Mouse (Mus musculus) mouse embryonic stem cell (cell line): ENCODE results near the gene Adat1.

Source experiments
- in situ Hi-C, 2 experiments: fragments of 300-500 bp; cut with MboI; formaldehyde crosslinking; loops; 1 replicate in 1 of 2; 3 replicates in 1 of 2; pipeline ENCODE4 v1.14.3; 2019 to 2020; ENCODE audit warnings: low sequenced_read_pairs in 2 of 2, low pct_unique_long_range_greater_than_20kb in 1 of 2, mixed read lengths in 1 of 2; ENCODE audit not compliant: unreplicated experiment in 1 of 2

Adat1 gene

DNA sequence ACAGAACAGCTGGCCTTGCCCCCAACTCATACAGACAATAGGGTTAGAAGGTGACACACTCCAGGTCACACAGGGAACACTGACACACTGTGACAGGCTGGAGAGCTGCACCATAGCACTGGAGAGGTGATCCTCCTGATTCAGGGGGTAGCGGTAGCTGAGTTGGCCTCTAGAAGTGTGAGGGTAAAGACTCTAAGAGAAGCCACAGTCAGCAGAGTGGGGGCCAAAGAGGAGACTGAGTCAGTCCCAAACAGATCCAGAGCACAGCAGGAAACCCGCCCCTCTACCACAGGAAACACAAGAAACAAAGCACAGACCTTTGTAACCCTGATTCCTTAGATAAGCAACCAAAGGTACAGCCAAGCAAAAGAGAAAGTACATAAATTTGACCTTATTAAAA, 15.8 kb downstream of the Adat1 start:
- in situ Hi-C loops, result no loop called here

DNA sequence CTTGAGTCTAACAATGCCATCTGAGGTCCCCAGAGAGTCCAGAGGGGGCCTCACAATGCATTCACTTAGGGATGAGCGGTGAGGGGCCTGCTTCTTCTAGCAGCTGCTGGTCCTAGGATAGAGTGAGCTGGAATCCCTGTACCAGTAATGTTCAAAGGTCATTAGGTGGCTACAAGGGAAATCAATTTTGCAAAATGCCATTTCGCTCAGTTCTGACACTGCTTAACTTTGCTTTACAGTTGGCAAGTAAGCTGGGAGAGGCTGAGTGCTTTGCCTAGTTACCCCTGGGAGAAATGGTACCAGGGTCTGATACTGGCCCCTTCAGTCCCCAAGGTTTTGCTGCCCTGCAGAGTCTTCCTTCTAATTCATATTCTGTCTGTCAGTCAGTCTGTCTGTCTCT, 16.4 kb downstream of the Adat1 start:
- in situ Hi-C loops, result no loop called here

DNA sequence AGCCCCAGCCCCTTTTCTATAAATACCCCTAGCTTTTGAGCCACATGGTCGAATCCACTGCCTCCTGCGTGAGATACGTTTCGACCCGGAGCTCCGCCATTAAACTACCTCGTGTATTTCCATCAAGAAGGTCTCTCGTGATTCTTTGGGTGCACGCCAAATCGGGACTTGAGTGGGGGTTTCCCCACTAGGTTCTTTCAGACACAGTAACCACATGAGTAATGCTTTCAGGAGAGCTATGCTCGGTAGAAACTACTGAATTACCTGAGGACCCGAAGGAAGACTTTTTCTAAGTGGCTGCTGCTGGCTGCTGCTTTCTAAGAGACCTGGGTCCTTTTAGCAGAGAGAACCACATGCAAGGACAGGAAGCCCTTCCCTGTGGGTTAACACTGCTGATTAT, 18.0 kb downstream of the Adat1 start:
- in situ Hi-C loops, result no loop called here

DNA sequence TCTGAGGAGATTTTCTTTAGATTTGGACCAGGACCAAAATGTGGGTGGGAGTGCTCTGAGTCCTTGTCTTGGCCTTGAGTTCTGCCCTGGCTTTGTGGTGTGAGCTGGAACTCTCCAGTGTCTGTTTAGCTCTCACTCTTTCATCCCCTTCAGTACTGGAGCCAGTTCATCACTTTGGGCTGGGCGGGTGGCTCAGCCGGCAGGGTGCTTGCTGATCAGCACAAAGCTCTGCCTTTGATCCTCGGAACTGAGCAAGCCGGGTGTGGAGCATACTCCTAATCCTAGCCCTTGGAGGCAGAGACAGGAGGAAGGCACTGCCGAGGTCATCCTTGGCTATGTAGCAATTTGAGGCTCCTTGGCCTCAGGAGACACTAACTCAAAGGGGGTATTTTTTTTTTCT, 23.1 kb downstream of the Adat1 start:
- in situ Hi-C loops, result no loop called here

DNA sequence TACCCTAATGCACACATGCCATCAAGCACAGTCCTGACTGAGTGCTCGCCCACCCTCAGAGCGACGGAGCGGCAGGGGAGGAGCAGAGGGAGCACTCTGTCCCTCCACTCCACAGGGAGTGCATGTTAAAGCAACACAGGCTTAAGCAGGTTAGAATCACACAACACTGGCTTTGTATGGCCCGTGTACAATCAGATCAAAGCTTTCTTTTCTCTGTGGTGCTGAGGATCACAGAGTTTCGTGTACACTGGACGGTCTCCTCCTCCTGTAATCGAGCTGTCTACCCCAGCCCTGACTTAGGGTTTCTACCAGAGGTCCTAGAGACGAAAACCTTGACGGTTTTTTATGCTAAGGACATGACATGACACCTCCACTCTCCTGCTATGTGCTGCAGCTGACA, 23.6 kb downstream of the Adat1 start:
- in situ Hi-C loops, result no loop called here

DNA sequence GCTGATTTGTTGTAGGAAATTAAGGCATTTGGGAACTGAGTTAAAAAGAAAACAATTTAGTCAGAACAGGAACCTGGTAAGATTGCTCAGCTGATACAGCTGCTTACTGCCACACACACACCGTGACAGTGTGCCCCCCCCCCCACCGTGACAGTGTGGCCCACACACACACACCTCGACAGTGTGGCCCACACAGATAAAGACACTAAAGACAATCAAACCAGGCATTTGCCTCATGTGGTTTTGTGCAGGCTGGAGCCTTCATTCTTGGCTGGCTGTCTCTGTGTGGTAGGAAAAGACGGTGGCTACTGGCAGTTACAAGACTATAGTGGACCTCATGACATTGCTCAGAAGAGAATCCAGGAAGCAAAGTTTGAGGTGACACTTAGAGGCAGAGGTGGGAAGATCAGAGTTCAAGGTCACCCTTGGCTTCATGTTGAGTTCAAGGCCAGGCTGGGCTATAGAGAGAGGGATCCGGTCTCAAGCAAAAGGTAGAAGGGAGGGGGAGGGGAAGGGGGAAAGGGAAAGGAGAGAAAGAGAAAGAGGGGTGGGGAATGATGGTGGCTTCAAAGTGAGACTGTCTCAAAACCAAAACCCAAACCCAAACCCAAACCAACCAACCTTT, 24.7 kb downstream of the Adat1 start:
- in situ Hi-C loops, result no loop called here

DNA sequence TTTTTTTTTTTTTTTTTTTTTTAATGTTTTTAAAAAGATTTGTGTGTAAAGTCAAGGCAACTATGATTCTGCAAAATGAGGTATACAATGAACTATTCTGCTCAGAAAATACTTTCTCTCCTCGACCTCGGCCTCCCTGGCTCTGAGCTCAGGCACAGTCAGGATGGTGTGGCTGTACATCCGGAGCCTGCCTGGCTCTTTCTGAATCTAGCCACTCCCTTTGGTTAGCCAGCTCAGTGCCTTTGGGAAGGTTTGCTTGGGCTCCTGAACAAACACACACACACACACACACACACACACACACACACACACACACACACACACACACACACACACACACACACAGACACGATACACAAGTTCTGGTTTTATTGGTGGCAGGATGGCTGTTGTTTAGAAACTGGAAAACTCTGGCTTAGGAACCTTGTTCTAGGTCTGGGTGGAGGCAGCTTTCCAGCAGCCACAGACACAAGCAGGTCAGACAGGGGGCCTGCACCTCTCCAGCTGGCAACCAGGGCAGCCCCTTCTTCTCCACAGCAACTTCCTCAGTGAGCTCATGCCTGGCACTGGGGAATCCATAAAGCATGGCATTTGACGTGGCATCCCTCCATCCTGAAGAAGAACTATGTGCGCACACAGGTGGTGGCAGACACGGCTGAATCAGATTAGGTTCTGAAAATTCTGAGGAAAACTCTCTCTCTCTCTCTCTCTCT, 27.1 kb downstream of the Adat1 start:
- in situ Hi-C loops, result no loop called here

DNA sequence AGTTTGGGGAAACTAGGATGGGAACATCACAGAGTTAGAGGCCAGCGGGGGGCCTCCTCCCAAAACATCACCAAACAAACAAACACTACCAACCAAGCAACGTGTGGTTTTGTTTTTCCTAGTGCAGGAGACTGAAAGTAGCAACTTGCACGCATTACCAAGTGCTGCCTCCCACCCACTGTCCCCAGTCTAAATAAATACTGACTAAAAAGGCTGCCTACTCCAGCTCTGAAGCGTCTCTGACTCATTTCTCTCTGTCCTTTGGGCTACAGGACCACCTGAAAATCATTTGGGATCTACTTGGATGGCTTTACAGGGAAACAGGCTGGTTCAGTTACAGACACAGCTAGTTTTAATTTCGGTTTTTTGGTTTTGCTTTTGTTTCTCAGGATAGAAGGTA, 27.8 kb downstream of the Adat1 start:
- in situ Hi-C loops, result no loop called here

DNA sequence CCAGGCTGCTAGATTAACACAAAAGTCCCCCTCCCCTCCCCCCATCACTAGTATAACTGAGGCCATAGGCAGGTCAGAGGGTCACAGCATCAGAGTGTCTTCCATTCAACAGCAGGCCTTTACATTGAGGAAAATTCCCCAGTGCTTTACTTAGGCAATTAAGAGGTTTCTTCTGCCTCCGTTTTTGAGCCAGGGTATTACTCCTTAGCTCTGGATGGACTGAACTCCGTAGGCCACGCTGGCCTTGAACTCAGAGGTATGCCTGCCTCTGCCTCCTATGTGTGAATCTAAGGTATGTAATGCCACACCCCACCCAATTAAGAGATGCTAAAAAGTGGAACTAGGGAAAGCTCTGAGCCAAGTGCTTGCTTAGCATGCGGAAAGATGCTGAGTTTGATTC, 28.6 kb downstream of the Adat1 start:
- in situ Hi-C loops, result no loop called here

DNA sequence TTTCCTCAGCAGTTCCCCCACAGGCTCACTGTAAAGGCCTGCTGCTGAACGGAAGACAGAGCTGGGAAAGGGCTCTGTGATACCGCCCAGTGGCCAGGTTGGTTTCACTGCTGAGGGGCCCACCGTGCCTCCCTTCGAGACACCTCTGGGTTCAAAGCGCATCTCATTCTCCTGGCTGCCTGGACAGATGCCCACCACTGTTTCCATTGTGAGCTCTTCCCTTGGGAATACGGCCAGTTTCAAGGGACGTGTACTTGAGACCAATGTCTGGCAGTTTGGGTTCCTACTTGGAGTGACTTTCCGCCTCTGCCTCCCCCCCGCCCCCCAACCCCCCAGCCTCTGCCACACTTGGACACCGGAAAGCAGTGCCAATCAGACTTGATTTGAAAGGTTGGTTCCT, 29.0 kb downstream of the Adat1 start:
- in situ Hi-C loops, result no loop called here

DNA sequence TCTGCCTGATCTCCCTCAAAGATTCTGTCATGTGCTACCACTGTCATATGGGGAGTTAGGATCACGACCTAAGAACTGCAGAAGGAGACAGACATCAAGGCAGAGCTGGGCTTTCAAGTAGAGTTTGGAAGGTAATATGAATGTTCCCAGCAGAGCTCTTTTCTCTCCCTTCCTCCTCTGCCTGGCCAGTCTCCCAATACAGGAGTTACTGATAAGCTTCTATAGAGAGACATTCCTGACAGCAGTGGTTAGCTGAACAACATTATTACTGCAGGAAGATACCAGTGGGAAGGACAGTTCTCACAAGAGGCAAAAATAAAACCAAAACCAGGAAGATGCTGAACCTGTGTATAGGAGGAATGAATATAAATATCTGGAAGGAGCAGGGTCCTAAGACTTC, 29.5 kb downstream of the Adat1 start:
- in situ Hi-C loops, result no loop called here

DNA sequence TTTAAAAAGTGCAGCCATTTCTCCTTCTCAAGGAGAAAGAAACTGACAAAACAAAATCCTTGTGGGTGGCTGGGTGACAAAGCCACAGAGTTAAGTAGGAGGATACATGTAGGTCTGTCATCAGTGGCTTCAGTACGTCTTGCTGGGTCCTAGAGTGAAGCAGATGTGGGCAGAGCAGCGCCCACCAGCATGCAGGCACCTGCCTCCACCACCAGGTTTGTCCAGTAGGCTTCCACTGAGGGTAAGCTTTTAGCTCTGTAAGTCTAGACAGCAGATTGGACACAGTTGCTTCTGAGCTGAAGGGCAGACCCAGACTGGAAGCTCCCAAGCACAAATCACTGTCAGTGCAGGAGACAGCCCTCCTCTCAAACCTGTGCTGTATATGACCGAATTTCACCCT, 30.8 kb downstream of the Adat1 start:
- in situ Hi-C loops, result no loop called here

DNA sequence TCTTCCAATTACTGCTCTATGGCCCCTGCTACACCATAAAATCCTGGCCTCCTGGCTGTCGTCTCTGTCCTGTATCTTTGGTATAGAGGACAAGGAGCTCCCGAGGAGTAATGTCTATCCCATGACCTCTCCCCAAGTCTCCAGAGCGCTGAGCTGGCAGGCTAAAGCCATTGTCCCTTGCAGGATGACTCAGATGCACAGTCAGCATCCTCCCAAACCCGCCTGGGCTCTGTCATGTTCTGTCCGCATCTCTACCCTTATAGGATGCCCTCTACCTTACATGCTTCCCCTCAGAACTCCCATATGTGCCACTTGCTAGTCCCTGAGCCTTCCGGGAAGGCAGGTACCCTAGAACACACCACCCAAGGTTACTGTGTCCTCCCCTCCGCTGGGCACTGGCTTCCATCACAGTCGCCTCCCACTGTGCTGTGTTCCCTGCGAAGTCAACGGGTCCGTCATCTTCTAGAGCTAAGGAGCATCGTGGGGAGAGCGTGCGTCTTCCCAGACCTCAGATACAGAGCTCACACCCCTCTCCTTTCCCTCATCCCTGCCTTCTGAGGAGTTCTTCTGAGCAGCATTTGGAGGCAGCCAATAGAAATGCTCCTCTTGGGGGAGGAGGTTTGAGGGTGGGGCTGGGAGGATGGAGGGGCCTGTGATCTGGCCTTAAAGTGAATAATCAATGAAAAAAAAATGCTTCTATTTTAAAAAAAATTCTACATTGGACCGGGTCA, 31.3 kb downstream of the Adat1 start:
- in situ Hi-C loops, result no loop called here

DNA sequence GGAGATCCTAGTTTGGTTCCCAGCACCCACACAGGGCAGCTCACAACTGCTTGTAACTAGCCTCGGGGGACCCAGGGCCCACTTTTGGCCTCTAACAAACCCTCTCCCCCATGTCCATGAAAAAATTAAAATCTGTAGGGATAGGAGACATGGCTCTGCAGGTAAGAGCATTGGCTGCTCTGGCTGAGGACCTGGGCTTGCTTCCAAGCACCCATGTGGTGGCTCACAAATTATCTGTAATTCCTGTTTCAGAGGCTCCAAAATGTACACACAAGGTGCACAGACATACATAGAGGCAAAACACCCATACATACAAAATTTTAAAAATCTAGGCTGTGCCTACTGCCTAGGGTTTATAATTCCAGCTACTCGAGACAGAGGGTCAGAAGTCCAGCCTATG, 34.9 kb downstream of the Adat1 start:
- in situ Hi-C loops, result no loop called here

DNA sequence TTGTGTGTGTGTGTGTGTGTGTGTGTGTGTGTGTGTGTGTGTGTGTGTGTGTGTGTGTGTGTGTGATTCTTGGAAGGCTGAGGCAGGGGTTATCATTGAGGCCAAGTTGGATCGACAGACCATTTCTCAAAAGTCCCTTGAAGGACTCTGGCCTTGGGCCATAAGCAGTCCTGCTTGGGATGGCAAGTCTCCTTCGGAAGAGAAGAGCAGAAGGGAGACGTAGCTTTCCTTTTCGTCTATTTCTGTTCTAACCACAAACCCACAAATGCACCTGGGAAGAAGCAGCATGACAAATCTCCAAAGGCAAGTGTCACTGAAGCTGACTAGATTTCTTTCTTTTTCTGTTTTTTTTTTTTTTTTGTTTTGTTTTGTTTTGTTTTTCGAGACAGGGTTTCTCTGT, 36.2 kb downstream of the Adat1 start:
- in situ Hi-C loops, result no loop called here

DNA sequence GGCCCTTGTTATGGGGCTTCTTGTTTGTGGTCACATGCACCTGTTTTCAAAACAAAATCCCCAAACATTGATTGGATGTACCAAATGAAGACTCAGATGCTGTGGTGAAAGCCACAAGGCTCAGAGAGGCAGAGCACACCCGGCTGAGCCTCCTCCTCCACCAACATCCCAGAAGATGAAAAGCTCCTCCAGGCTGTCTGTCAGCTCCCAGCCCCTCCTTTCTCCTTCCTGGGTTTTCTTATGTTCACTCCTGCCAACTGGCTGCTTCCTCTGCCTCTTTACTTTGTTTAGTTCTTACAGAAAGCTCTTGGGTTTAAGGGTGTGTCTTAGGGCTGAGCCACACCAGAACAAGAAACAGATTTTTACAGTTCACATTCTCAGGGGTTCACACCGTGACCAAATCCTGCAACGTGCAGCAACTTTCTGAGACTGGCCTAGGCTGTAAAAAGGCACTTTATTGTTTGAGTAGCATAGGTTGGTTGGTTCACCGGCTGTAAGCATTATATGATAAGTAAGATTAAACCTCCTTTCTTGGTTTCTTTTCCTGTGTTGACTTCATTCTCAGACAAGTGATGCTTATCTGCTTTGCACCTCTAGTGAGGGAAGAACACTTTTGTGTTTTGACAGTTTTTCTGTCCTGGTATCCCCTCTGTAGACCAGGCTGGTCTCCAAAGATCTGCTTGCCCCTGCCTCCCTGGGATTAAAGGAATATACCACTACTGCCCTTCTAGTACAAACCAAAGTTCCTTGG, 37.1 kb downstream of the Adat1 start:
- in situ Hi-C loops, result no loop called here

DNA sequence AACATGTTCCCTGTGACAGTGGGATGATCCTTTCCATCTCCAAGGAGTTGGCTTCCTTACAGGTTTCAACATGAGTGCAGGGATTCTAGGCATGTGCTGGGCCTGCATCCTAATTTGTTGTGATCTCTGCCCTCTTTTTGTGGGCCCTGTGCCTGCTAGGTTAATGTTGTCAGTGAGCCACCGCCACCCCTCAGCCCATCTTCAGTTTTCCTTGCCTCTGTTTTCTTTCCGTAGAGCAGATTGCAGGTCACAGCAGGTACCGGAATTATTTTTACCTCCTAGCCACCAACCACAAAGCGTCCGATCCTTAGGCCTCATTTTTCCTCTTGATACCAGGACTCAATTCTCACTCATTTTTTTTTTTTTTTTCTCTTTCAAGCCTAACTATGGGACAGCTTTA, 40.2 kb downstream of the Adat1 start:
- in situ Hi-C loops, result no loop called here

DNA sequence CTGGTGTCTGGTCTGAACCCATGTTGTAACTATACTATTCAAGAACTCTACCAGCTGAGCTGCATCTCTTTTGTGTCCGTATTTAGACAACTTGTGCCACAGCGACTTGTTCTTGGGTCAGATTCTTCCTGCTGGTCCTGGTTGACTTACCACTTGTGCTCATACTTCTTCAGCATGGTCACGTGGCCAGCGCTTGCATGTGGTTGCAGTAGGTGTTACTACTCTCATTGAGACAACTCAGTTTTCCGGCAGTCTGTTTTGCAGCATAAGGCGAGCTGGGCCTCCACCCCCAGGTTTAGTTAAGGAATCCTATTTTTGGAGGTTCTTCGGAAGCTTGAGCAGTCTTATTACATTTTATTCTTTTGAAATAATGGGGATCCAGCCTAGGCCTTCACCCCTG, 40.8 kb downstream of the Adat1 start:
- in situ Hi-C loops, result no loop called here

DNA sequence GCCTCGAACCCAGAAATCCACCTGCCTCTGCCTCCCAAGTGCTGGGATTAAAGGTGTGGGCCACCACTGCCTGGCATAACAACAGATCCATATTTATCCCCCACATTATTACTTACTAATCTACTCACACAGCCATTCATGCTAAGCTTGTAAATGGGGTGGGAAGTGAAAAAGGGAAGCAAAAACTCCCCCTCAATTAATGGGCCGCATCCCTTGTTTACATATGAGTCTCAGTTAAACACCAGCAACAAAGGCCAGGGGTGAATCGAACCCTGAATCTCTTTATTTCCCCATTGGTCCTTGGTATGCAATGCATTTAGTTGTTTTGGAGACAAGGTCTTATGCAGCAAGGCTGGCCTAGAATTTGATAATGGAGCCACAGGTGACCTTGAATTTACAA, 41.3 kb downstream of the Adat1 start:
- in situ Hi-C loops, result no loop called here
